Mouse (Mus musculus) kidney, adult 11 months (tissue): ENCODE data around the gene Ovol1.

Source experiments
- DNase-seq: peaks from one replicate; pipeline ENCODE4 v3.0.0; 2022

Gene Ovol1

GRCm38 (mm10) chr19:5516906-5517505, 43.4 kb downstream of the Ovol1 start:
- DNase-seq, result no peak

- no peak for DNase-seq
These were observed 44.3 kb downstream of the Ovol1 start for GRCm38 (mm10) chr19:5515840-5516777.

- no peak for DNase-seq
These were observed 47.5 kb downstream of the Ovol1 start for GRCm38 (mm10) chr19:5513005-5513349.

GRCm38 (mm10) chr19:5512091-5513004, 48.1 kb downstream of the Ovol1 start:
- no peak for DNase-seq

- no peak for DNase-seq
These were observed 49.3 kb downstream of the Ovol1 start for GRCm38 (mm10) chr19:5511074-5511632.

GRCm38 (mm10) chr19:5510031-5511026, 50.1 kb downstream of the Ovol1 start, which contains the start of gene Snx32:
Snx32 (minus strand) TSS chr19:5510538.
- peak; percentile 99 for DNase-seq

GRCm38 (mm10) chr19:5503687-5504086, 56.8 kb downstream of the Ovol1 start, which contains the start of gene 1700020D05Rik:
1700020D05Rik (minus strand) TSS chr19:5503787.
- DNase-seq, result no peak

GRCm38 (mm10) chr19:5500330-5500875, 60.0 kb downstream of the Ovol1 start:
- no peak for DNase-seq
